8 mouse cellular contexts compared by ENCODE assay signal in genomic region chr1:163929636-163930457, GRCm38 (mm10). TPM values are rescaled to one million over a fixed set of nuclear protein-coding genes. Genes with fewer than 3 reads are reported as not detected.
DNase-seq lines count a peak whose midpoint lies in the region; ATAC-seq lines count a peak whose summit lies in the region.

No protein-coding gene starts in this region.

- no peaks in the 10 kb centered on the region for H3K27me3 ChIP-seq in heart, embryonic 14.5 days (ENCODE audit: control insufficient read depth, insufficient read depth, low read length)
- no peaks in the 10 kb centered on the region for H3K27me3 ChIP-seq in liver, embryonic 13.5 days
- H3K27me3 ChIP-seq in stomach, embryonic 16.5 days (ENCODE audit: control insufficient read depth, insufficient read depth, low read length), result no peaks in the 10 kb centered on the region

- peaks cover 4 to 14% of the 10 kb centered on the region in 2 experiments for H3K4me1 ChIP-seq in heart, embryonic 14.5 days (ENCODE audit: control insufficient read depth in 2 of 2, insufficient read depth in 2 of 2, low read length in 2 of 2)
- peaks cover 26% of the 10 kb centered on the region for H3K4me1 ChIP-seq in liver, embryonic 13.5 days (replicated peaks)
- peaks cover 7% of the 10 kb centered on the region for H3K4me1 ChIP-seq in stomach, embryonic 16.5 days (ENCODE audit: control insufficient read depth, insufficient read depth, low read length)

- peak; percentile 84 for ATAC-seq in CD4-positive, CD25-positive, alpha-beta regulatory T cell, adult 4 months
- ATAC-seq in heart, embryonic 14.5 days (ENCODE audit: insufficient number of reproducible peaks, insufficient read depth, low FRiP score, low read depth), result peak; percentile 91
- ATAC-seq in liver, embryonic 13.5 days (ENCODE audit: low read depth), result peak; percentile 92
- ATAC-seq in stomach, embryonic 16.5 days (ENCODE audit: insufficient read depth, low FRiP score), result peak; percentile 93

- peaks cover 20% of the 10 kb centered on the region for H3K36me3 ChIP-seq in heart, embryonic 14.5 days (ENCODE audit: control insufficient read depth, insufficient read depth, low read length)
- peaks cover 18% of the 10 kb centered on the region for H3K36me3 ChIP-seq in liver, embryonic 13.5 days
- H3K36me3 ChIP-seq in stomach, embryonic 16.5 days (ENCODE audit: control insufficient read depth, insufficient read depth, low read length), result 0 out of 2 replicates have a peak, but pooled peaks cover 5% of the 10 kb centered on the region

- peak overlapping the region; percentile 92 for H3K4me2 ChIP-seq in heart, embryonic 14.5 days (ENCODE audit: low read length)
- H3K4me2 ChIP-seq in liver, embryonic 13.5 days, result peak overlapping the region; percentile 71
- H3K4me2 ChIP-seq in stomach, embryonic 16.5 days (ENCODE audit: low read depth, low read length), result peak overlapping the region; percentile 57

- peak; percentile 75 for DNase-seq in c-Kit-negative CD71-positive TER-119-positive erythroid progenitor cells, embryonic 14.5 days (ENCODE audit: low read depth, low spot score)
- DNase-seq in fibroblast of lung, adult 2 months (ENCODE audit: low read depth), result peak; percentile 65
- DNase-seq in kidney, postnatal 14 days, result peak; percentile 92
- DNase-seq in liver, embryonic 13.5 days, result peak; percentile 80
- DNase-seq in neural tube, embryonic 10.5 days (ENCODE audit: extremely low spot score, low spot score), result peak; percentile 91

- no peaks in the 10 kb centered on the region for H3K9me3 ChIP-seq in heart, embryonic 14.5 days (ENCODE audit: control insufficient read depth, low read length)
- no peaks in the 10 kb centered on the region for H3K9me3 ChIP-seq in liver, embryonic 13.5 days (replicated peaks)
- H3K9me3 ChIP-seq in stomach, embryonic 16.5 days (replicated peaks; ENCODE audit: control insufficient read depth, low read length), result no peaks in the 10 kb centered on the region

- peak overlapping the region; percentile 96 to 97 for H3K4me3 ChIP-seq in heart, embryonic 14.5 days (ENCODE audit: control insufficient read depth in 1 of 2, insufficient read depth in 1 of 2, low read depth in 1 of 2, low read length in 2 of 2)
- H3K4me3 ChIP-seq in liver, embryonic 13.5 days (replicated peaks), result peak overlapping the region; percentile 94
- peak overlapping the region; percentile 92 for H3K4me3 ChIP-seq in stomach, embryonic 16.5 days (replicated peaks; ENCODE audit: low read length)

- H3K27ac ChIP-seq in heart, embryonic 14.5 days (replicated peaks in 1 of 2; ENCODE audit: control insufficient read depth in 1 of 2, insufficient read depth in 1 of 2, low read depth in 2 of 2, low read length in 2 of 2), result peak overlapping the region; percentile 69 to 80
- H3K27ac ChIP-seq in liver, embryonic 13.5 days, result peak overlapping the region; percentile 86
- H3K27ac ChIP-seq in stomach, embryonic 16.5 days (ENCODE audit: low read length), result peak overlapping the region; percentile 87; the same call in 1 of the 2 replicates

- peak overlapping the region; percentile 98 for H3K9ac ChIP-seq in heart, embryonic 14.5 days (ENCODE audit: low read length)
- peak overlapping the region; percentile 95 for H3K9ac ChIP-seq in liver, embryonic 13.5 days
- peak overlapping the region; percentile 93 for H3K9ac ChIP-seq in stomach, embryonic 16.5 days (ENCODE audit: low read length)

- under 1% methylated on average over 65 of the region's 77 CpGs for WGBS in heart, embryonic 14.5 days
- under 1% methylated on average over 77 of the region's 77 CpGs for WGBS in liver, embryonic 13.5 days (ENCODE audit: insufficient replicate concordance)
- WGBS in stomach, embryonic 16.5 days, result under 1% methylated on average over 76 of the region's 77 CpGs

RNA-seq across cellular contexts. Expression of gene Scyl3, which starts 0.9 kb away (rescaled TPM):
- 10 to 100 TPM; 22.1 to 22.4 TPM for polyA plus RNA-seq in CD4-positive, CD25-positive, alpha-beta regulatory T cell, adult 4 months (2017; shearing (Covaris generic))
- polyA plus RNA-seq in heart, embryonic 14.5 days (2014; fragmentation: Nextera tagmentation; extraction: Ambion mirVana), result 10.9 and 13.2 TPM in 2 replicates
- polyA plus RNA-seq in liver, embryonic 13.5 days (2015; fragmentation: Nextera tagmentation; extraction: Ambion mirVana), result 11.2 and 13.4 TPM in 2 replicates
- 14.6 and 16.8 TPM in 2 replicates for polyA plus RNA-seq in stomach, embryonic 16.5 days (2015; fragmentation: Nextera tagmentation; extraction: Ambion mirVana)

Comparison
In these comparisons a context has a peak if more than half of its experiments do, and no peak if none do; other contexts are left out.
1. Peak in every context shown above with its lines: DNase-seq, ATAC-seq, H3K4me3 ChIP-seq and H3K27ac ChIP-seq.